Mouse (Mus musculus) thymus, postnatal 10 days (tissue): Measurements from ENCODE around the gene Itga3.
"Not testable (repeated sequence)": the region's sequence is repeated elsewhere in the genome, so short reads cannot be mapped to it uniquely, and the experiment has no call there.

ENCODE experiments used
- DNase-seq, 2 experiments: peaks; one replicate each; pipeline ENCODE4 v3.0.0; 2021; ENCODE audit warnings: low spot score in 2 of 2

Gene Itga3

DNA sequence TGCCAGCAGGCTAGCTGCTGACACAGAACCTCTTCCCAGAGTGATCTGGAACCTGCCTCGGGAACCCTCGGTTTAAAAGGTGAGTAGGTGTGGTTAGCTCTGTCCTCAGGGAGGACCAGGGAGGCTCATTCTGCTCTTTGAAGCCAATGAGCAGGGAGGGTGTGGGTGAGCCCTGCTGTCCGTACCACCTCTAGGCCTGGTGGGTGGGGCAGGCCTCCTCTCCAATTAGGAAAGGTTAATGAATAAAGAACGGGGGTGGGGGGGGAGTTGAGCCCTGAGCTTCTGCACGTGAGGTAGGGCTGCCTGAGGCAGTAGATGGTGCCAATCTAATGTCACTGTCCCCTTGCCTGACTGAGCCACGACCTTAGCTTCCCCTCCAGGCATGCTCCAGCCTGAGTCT lies 43.7 kb downstream of the Itga3 start:
- no peak for DNase-seq

DNA sequence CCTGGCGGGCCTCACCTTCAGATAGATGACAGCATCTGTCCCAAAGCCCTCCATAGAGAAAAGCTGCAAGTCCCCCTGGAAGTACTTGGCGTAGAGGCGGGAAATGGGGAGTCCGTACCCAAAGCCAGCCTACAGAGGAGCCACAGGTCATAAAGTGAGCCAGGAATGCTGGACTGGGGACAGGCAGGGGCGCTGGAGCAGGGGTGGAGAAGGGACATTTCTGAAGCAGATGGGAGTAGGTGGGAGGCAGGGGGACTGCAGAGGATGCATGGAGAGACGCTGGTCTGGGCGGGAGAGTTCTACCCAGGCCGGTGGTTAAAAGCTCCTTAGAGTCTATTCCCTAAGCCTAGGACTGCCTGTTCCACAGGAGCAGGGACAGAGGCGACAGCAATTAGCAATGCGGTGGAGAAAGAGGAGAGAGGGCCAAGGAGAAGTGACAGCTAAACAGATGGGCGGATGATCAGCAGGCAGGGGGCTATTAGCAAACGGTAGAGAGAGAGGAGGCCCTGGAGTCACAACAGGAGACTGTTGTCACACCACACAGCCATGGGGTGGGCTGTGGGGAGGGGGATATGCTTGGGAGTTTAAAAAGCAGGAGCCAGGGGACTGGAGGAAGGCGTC lies 48.6 kb downstream of the Itga3 start:
- no peak for DNase-seq

DNA sequence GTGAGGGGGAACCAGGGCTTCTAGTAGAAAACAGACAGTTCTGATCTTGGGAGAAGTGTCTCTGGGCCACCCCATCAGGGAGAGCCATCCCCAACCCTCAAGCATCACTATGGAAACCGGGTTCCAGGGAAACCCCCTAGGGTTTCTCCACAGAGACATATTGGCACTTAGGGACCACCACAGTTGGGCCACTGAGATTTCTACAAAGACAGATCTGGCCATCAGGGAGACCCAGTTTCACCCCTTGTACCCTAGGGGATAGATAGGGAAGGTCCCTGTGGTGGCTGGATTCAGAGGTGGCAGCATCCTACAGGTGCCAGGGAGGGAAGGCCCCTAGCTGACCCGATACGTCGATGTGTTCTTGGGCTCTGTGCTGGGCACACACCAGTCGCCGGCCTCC lies 49.8 kb downstream of the Itga3 start:
- DNase-seq, result no peak

DNA sequence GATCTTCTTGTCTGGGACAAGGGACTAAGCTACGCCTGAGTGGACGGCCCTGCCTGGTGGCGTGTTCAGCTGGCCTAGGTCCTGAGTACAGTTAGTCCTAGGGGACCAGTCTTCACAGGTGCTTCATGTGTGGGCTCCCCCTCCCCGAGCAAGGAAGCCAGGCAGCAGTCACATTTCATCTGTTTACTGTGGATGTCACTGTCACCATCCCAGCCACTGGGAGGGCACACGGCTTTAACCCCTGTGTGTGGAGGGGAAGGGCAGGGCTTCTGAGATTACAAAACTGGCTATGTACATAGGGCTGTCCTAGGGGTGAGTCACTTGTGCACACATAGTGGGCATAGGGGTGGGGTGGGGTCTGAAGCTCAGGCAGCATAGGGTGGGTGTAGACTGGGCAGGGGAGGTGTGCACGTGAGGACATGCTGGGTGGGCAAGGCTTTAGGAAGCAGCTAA lies 50.5 kb downstream of the Itga3 start:
- DNase-seq, result no peak

DNA sequence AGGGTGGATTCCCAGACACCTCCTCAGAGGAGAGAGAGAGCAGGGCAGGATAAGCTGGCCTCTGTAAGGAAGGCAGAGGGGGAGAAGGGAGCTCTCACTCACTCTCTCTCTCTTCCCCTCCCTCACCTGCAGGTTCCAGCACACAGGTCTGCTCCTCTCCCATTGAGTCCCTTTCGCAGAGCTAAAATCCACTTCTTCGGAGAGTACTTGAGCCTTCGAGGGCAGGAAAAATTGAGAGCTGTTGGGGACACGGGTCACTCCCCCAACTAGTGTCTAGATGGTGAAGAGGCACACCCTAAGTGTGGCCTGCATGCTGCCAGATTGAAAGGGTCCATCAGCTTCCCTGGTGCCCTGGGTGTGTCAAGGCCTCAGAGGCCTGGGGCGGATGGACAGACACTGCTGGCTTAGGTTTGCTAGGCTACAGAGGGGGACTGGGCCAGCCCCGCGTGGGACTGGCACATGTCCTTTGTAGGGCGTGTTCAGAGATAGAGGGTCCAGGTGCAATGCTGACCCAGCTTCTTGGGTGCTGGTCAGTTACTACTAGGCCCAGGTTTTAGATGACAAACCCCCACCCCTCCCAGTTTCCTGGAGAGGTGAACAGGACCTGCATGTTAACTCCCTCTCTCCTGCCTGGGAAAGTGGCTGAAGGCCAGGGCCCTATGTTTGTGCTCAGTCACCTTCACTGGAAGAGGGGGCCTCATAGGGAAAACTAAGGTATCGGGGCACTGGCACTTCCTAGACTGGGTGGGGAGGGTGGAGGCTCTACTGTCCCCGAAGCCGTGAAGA lies 51.2 kb downstream of the Itga3 start:
- DNase-seq, result no peak

DNA sequence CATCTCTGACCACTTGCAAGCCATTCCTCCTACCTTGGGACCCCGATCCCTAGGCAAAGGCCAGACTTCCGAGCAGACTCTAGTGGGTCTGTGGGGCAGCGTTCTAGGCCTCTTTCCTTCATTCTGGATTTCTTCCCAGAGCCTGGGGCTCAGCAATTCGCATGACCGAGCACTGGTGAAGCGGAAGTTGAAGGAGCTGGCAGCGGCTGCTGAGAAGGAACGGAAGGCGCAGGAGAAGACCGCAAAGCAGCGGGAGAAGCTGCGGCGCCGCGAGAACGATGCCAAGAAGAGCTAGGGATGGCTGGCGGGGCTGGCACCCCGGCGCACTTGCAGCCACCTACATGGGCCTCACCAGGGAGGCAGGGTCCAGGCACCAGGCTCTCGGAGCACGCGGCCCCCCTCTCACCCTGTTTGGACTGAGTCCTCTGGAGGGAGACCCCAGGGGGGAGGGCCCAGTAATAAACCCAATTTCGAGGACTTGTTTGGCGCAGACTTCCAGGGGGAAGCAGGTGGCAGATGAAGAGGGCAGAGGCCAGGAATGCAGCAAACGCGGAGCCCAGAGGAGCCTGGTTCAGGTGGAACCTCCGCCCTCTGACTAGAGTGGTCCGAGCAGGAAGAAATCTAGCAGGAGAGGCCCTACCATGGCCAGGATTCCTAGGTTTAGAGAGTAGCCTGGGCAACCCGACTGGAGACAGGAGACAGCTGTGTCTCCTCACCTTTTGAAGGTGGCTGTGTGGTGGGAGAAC lies 52.0 kb downstream of the Itga3 start:
- DNase-seq, result no peak

DNA sequence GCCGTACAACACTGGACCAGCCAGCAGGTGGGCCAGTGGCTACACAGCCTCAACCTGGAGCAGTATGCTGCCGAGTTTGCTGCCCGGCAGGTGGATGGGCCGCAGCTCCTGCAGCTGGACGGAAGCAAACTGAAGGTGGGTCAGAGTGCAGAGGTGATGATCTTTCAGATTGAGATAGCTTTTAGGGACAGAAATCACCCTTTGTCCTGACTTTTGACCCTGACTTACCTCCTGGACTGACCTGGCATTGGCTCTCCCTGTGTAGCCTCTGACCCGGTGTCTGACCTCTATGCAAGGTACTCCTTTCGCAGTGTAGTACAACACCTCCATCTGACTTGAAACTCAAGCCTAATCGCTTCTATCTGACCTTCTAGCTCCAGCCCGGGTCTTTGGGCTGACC lies 53.1 kb downstream of the Itga3 start:
- no peak for DNase-seq

DNA sequence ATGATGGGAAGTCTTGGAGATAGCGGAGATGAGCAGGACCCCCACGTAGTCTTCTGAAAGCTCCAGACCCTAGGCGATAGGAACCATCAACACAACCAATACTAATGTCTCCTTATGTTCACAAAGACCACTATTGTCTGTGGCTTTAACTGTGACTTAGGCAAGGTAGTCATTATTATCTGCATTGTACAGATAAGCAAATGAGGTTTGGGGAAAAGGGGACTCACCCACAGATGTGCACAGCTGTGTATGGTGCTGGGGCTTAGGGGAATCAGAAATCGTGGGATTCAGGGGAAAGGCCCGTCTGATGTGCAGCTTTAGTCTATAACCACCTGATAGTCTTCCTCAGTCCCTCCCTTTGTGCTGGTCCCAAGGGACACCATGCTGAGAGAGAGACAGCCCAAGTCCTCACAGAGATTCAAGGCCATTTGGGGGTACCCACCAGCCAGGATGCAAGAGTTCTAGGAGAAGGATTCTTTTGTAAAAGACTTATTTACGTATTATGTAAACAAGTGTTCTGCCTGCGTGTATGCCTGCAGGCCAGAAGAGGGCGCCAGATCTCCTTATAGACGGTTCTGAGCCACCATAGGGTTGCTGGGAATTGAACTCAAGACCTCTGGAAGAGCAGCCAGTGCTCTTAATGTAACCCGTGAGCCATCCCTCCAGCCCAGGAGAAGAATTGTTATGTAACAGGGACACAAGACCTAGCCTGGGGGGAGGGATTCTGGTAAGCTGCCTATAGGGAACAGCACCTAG lies 54.2 kb downstream of the Itga3 start:
- DNase-seq, result no peak

DNA sequence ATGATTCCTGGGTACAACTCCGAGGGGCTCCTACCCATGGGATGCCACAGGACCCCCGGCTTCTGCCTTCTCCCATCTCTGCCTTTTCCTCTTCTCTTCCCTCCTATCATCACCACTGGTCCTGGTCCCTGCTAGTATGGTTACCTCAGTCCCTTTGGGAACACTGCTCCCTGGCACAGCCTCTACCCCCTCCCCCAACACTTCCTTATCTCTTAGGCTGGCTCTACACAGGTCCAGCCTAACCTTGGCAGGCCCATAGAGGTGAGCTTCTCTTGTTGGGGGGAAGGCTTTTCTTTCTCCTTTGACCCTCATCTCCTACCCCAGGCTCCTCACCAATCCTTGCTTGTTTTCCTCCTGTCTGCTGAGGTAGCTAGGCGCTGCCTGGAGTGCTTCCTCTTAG lies 61.1 kb downstream of the Itga3 start:
- no peak for DNase-seq

DNA sequence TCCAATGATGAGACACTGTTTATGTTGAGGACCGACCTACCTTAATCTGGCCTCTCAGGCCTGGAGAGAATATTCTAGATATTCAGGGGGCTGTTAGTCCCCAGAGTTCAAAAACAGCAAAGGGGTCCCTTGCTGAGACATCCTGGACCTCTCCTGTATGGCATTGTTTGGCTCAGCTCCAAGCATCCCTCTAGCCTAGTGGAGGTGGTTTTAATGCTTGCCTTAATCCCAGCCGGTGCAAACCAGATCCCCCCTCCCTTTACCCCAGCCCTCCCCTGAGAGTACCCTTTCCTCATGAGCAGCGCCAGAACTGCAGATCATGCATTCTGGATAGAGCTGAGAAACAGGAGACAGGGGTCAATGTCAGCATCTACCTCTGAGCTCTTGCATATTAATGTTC lies 64.1 kb downstream of the Itga3 start:
- DNase-seq, result no peak

DNA sequence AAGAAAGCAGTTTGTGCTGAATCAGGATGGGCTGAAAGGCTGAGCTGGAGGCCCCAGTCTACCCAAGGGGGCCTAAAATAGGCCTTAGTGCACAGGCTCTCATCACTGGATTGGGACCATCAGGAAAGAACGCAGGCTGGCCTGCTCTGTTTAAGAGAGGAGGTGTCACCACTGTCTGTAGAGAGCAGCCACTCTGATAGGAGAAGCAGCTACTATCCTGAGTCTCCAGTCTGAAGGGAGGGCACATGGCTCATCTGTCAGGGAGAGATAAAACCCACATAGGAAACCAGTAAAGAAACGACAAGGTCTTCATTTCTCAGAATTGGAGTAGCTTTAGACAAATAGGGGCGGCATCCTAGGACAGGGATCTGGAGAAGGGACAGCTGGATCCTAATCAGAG lies 64.5 kb downstream of the Itga3 start:
- DNase-seq, result no peak

DNA sequence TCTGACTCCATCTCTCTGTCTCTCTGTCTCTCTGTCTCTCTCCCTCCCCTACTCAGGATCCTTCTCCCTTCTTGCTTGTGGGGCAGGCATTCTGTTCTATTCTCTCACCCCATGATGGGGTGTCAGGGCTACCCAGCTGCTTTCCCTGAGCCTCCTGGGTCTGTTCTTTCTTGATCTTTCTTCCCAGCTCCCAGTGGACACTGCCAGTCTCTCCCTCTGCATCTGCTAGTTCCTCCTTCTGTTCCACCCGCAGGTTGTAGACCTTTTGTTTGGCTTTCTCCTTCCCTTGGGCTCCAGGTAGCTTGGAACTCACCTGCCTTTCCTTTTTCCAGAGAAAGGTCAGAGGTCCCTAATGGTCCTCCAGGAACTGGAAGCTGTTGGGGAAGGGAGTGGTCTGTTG lies 65.2 kb downstream of the Itga3 start:
- no peak for DNase-seq

DNA sequence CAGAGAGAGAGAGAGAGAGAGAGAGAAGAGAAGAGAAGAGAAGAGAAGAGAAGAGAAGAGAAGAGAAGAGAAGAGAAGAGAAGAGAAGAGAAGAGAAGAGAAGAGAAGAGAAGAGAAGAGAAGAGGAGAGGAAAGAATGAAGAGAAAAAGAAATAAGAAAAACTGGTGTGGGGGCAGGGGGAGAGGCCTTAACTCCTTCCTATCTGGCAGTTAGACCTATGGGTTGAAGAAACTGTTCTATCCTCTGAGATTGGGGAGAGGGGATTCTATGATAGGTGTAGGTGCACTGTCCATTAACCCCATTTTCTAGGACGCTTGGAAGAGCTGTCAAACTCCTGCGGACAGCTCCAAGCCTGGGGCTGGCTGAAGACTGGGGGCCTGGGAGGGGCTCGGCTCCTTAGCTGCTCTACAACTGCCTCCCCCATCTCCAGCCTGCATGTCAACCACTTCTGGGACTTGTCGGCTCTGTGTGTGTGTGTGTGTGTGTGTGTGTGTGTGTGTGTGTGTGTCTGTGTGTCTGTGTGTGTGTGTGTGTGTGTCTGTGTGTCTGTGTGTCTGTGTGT lies 65.7 kb downstream of the Itga3 start:
- DNase-seq, result not testable (repeated sequence)

DNA sequence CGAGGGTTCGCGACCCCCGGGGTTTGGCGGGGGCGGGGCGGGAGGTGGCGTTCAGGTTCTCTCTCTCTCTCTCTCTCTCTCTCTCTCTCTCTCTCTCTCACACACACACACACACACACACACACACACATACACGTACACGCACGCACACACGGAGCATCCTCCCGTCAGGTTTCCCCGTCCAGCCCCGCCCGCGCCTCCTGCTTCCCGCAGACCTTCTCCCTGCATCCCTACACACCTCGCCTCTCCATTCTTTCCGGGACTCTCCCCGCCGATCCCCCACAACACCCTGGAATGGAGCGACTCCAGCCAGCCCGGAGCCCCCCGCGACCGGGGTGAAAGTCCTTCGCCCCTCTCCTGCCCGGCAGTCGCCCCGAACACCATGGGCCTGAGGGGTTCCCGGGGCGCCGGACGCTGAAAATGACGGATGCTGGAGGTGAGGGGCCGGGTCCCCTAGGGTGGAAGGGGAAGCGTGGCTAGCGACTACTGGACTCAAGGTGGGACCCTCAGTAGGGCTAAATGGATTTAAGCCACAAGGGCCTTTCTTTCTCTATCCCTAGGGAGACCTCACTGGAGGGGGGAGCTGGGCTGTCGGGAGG lies 66.4 kb downstream of the Itga3 start:
- no peak for DNase-seq

DNA sequence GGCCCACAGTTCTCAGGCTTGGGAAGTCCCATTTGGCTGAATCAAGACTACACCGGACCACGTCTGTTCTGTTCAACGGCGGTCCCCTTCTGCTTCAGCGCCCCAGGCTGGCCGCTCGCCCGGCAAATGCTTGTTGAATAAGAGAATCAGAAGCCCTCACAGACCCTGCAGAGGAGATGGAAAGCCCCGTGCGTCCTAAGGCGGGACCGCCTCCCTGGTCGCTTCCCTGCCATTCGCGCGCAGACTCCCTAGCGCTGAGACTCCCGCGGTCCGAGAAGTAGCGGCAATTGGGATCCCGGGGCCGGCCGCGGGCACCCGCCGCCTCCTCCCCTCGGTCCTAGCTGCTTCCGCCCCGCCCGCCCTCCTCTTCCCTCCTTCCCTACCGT lies 67.0 kb downstream of the Itga3 start, which contains the start of gene Samd14:
Gene Samd14 (plus strand): TSS at position 251 of the 386 bp plus-strand sequence.
- DNase-seq, result no peak

DNA sequence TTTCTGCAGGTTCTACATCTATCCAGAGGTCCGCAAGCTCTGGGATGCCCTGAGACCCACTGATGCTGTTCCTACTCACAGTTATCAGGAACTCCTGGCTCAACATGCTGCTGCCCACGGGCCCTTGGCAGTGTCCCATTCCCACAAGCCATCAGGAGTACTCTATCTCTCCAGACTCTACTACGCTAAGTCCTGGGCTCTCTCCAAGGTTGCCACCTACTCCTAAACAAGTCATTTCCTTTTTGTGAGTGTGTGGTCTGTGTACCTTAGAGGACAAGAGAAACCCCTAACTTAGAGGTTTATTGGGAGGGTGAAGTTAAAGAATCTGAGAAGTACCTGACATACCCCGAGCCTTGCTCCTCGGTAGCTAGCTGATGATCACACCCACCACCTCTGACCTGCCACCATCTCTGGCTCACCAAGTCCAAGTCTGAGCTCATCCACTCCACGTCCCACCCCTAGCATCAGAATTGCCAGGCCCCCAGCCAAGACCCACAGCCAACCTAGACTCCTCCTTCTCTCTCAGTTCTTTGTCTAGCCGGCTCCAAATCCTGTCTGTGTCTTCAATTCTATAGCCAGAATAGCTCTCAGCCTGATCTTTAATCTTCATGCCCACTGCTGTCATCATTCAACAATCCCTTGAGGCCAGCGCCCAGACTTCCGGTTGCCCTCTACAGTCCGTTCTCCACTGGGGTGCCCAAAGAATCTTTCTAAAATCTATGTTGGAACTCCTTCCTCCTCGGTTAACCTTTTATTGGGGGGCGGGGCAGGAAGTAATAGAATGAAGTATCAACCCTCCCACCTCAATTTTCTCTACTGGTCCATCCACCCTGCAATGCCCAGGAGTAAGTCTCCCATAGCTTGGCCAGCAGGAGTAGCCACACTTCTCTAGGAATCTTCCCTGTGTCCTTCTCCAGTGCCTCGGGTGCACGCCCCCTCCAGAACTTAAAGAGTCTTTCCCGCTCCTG lies 67.7 kb downstream of the Itga3 start:
- no peak for DNase-seq

DNA sequence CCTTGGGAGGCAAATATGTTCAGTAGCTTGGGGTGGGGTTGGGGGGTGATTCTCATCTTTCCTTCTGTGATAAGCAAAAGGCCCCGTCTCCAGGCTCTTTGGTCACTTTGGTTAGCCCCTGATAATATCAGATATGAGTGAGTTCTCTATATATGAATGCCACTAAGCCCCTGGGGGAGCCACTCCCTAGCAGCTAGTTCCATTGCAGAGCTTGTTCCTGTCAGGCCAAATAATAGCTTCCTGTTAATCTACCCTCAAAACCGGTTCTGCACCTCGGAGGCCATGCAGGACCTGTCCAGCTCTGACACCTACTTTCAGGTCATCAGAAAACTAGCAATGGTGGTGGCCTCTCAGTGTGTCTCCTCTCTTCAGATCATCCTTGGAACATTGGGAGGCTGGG lies 69.2 kb downstream of the Itga3 start:
- DNase-seq, result no peak

DNA sequence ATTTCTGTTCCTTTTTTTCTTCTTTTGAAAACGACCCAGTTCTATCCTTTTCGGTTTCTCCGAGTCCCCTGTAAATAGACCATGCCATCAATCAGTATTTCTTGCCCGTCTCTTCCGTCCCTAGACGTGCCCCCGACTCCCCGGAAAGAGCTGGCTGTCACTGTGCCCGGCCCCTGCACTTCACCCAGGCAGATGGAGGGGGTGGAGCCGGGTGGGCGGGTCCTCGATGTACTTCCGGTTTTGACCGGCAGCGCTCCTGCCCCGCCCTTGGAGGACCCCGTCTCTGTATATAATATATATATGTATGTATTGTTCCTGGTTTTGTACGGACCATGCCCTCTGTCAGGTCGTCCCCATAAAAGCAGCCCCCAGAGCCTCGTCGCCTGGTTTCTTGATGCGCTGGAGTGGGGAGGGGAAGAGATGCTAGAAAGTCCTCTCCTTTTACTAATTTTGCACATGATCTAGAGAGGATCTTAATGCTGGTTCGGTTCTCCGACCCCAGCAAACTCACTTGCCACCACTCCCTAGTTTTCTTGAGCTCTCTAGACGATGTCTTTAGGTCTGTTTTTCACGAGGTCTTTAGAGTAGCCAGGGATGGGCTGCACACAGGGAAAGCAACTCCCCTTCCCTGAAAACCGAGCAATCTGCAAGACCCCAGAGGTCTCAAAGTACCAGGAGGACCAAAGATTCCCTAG lies 69.9 kb downstream of the Itga3 start:
- DNase-seq, result peak; percentile 68 to 76

DNA sequence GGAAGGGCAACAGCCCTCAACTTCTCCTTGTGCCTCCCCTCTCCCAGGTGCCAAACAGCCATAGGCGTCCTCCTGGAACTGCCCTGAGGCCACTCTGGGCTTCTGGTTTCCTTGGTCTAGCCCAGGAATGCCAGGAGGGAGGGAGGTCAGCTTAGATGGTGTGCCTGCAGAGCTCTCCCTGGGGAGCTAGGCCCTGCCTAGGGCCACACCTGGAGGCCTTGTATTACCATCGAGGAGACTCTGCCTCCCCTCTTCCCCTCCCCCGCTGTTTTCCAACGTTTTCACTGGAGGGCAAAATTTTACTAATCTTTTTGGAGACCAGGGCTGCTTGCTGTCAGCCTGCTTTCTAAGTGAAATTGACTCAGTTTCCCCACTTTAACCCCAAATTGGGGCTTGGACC lies 70.6 kb downstream of the Itga3 start:
- no peak for DNase-seq

DNA sequence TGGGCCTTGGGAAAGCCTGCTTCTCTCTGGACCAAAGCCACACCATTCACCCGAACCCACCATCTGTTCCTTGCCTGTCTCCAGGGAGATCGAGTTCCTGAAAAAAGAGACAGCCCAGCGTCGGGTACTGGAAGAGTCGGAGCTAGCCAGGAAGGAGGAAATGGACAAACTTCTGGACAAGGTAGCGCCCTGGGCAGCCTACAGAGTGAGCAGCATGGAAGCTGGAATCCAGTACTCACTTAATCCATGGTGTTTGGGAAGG lies 71.7 kb downstream of the Itga3 start:
- DNase-seq, result no peak
